Mouse (Mus musculus) spleen, postnatal 4 days (tissue): ENCODE measurements around the gene Rbm31y.
"Not testable (repeated sequence)": the region's sequence is repeated elsewhere in the genome, so short reads cannot be mapped to it uniquely, and the experiment has no call there.

Experiments used
- DNase-seq, 2 experiments: peaks; one replicate each; pipeline ENCODE4 v3.0.0; 2022; ENCODE audit warnings: low spot score in 2 of 2

Gene Rbm31y

DNA sequence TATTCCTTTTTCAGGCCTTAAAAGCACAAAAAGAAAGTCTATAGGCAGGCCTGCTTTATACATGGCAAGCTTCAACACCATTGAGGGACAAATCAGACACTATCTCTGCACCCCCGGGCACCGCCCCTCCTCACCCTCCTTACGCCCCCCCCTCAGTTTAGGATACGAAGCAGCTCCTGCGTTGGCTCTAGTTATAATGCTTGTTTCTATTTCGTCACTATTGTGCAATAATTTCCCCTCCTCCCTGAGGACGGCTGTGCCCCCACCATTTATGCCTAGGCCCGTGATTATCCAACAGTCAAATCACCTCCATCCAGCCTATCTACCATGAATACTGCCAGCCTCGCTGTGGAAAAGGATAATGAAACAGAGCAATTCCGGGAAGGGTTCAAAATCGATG, at the start of gene Rbm31y:
Rbm31y (plus strand) TSS at position 301 of the 400 bp plus-strand sequence.
- not testable (repeated sequence) for DNase-seq
